Mouse (Mus musculus) lung, postnatal 0 days (tissue): ENCODE measurements at regions not wholly inside any gene's neighbourhood (a gene's known extent, or its start where the extent isn't known, plus 50 kb on each side); places are given as distances from the start of the nearest gene placed in this dataset.
A peak's percentile ranks its signal among the peaks of the same experiment; 100 is the strongest.

Experiments used
- ATAC-seq: fragments of 200-750 bp; cut with Nextera tagmentation; 2 replicates; pipeline ENCODE4 v1.8.0; 2017; ENCODE audit warnings: moderate library complexity
- DNase-seq: peaks from one replicate; pipeline ENCODE4 v3.0.0-alpha.2; 2016; ENCODE audit warnings: low spot score
- H3K27ac ChIP-seq: fragments of 300-500 bp; sonication (generic); 2 replicates; pipeline ENCODE4 v1.5.1; 2014; ENCODE audit warnings: antibody characterized with exemption, mild to moderate bottlenecking, low read length, mixed read lengths
- H3K27me3 ChIP-seq: fragments of 300-500 bp; sonication (generic); replicated peaks from 2 replicates; pipeline ENCODE4 v1.6.1; 2014; ENCODE audit warnings: low read length, mixed read lengths; ENCODE audit not compliant: insufficient read depth
- H3K36me3 ChIP-seq: fragments of 300-500 bp; sonication (generic); 2 replicates; pipeline ENCODE4 v1.6.1; 2014; ENCODE audit warnings: low read length, mixed read lengths; ENCODE audit not compliant: insufficient read depth
- H3K4me1 ChIP-seq: fragments of 300-500 bp; sonication (generic); 2 replicates; pipeline ENCODE4 v1.6.1; 2014; ENCODE audit warnings: antibody characterized with exemption, low read depth, low read length, mixed read lengths; ENCODE audit not compliant: insufficient read depth
- H3K4me2 ChIP-seq: fragments of 300-500 bp; sonication (generic); replicated peaks from 2 replicates; pipeline ENCODE4 v1.6.1; 2014; ENCODE audit warnings: low read depth, mild to moderate bottlenecking, low read length, moderate library complexity, mixed read lengths
- H3K4me3 ChIP-seq: fragments of 300-500 bp; sonication (generic); 2 replicates; pipeline ENCODE4 v1.5.1; 2014; ENCODE audit warnings: low read depth, low read length
- H3K9ac ChIP-seq: fragments of 300-500 bp; sonication (generic); replicated peaks from 2 replicates; pipeline ENCODE4 v1.6.1; 2014; ENCODE audit warnings: low read depth, mild to moderate bottlenecking
- H3K9me3 ChIP-seq: fragments of 300-500 bp; sonication (generic); 2 replicates; pipeline ENCODE4 v1.6.1; 2016; ENCODE audit warnings: low read length, mixed read lengths
- CTCF ChIP-seq: IDR thresholded peaks from 2 replicates; pipeline ENCODE4 v1.5.1; 2016; ENCODE audit warnings: antibody characterized with exemption, mild to moderate bottlenecking
- EP300 ChIP-seq: IDR thresholded peaks from 2 replicates; pipeline ENCODE4 v1.6.1; 2016; ENCODE audit warnings: antibody characterized with exemption, mild to moderate bottlenecking, control low read depth
- WGBS: fragments of 180-500 bp; shearing (Covaris S2); extraction: QIAGEN DNeasy Blood & Tissue Kit; methylation state at CpG from one replicate; pipeline ENCODE4 v1.1.7; 2014; 5-methylcytosine and 5-hydroxymethylcytosine counted together

DNA sequence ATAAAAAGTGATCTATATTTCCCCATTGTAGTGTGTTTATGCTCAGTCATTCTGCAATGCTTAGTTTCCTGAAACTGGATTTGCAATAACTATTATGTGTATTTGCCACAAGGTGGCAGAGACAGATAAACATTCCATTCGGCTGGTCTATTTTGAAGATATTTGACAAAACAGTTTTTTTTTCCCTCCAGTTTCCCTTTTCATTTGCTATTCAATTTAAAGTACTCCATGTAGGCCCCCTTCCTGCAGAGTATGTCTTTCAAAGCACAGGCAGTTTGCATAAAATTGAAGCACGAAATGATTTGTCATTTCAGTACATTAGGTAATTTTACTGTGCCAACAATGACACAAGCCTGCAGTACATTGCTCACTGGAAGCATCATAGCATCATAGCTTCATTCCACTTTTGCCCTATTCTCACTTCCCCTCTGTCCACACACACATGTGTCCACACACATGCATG lies 184.3 kb upstream of the Palmd start:
- Histone ChIP-seq H3K9ac (no peak overlapping the region), H3K9me3 (no peaks in the 10 kb centered on the region), H3K4me2 (no peak overlapping the region), H3K27ac (no peak overlapping the region), H3K4me3 (no peak overlapping the region), H3K4me1 (no peaks in the 10 kb centered on the region), H3K27me3 (no peaks in the 10 kb centered on the region), H3K36me3 (no peaks in the 10 kb centered on the region)
- TF ChIP-seq EP300 (no peak), CTCF (peak; percentile 39)
- ATAC-seq (no peak), DNase-seq (peak; percentile 11)
- WGBS: 60% methylated on average over 2 of the region's 2 CpGs

DNA sequence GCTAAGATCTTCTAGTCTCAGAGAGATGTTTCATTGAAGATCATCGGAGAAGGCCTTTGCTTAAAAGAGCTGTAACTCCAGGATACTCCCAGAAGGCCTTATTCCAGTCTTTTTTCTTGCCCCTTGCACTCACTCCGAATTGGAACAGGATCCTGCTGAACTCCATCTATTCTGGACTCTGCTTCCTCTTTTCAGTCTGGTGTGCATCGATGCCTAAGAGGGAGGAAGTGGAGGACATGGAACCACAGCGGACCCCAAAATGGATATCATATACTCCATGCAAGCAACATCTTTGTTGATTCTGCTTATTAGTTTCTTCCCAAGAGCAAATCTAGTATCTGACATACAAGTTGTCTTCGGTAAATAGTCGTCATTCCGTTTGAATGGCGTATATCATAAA lies 183.6 kb upstream of the Palmd start:
- DNase-seq (no peak), ATAC-seq (no peak)
- no peak overlapping the region for H3K9ac ChIP-seq
- H3K4me3 ChIP-seq: no peak overlapping the region
- no peaks in the 10 kb centered on the region for H3K9me3 ChIP-seq
- H3K27me3 ChIP-seq: no peaks in the 10 kb centered on the region
- no peak overlapping the region for H3K4me2 ChIP-seq
- H3K27ac ChIP-seq: no peak overlapping the region
- no peaks in the 10 kb centered on the region for H3K4me1 ChIP-seq
- no peak for TF ChIP-seq CTCF
- TF ChIP-seq EP300: no peak
- H3K36me3 ChIP-seq: no peaks in the 10 kb centered on the region
- 78% methylated on average over 8 of the region's 8 CpGs for WGBS

DNA sequence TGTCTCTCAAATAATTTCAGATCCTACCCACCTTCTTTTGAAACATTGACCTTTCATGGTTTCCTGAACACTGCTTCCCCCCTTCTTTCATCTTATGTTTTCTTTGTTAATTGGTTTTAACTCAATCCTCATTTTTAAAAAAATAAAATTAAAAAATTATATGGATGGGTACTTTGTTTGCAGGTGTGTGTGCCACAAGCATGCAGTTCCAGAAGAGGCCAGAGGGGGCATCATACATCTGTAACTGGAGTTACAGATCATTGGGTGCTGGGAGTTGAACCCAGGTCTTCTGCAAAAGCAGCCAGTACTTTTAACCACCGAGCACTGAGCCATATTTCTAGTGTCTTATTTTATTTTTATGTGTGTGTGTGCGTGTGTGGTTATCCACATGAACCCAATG lies 178.6 kb upstream of the Palmd start:
- Histone ChIP-seq H3K27me3 (no peaks in the 10 kb centered on the region), H3K9ac (no peak overlapping the region), H3K4me3 (no peak overlapping the region), H3K36me3 (no peaks in the 10 kb centered on the region), H3K4me1 (no peaks in the 10 kb centered on the region), H3K9me3 (no peaks in the 10 kb centered on the region), H3K4me2 (no peak overlapping the region), H3K27ac (no peak overlapping the region)
- ATAC-seq (no peak), DNase-seq (no peak)
- TF ChIP-seq CTCF (no peak), EP300 (no peak)
- 92% methylated on average over 2 of the region's 2 CpGs for whole genome bisulfite sequencing

DNA sequence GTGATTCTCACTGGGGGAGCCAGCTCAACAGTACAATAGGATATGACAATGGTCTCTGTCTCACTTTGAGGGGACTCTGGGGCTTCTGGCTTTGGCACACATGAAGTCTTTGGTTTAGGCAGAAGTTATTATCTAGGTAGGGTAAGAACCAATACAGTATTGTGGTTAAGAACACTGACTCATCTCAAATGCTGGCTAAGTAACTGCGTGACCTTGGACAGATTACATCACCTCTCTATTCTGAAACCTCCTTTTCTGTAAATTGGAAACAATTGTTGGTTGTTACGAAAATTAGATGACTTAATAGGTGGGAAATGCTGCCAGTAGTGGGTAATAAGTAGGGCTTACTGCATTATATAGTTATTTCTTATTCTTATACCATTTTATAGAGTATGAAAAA lies 171.0 kb upstream of the Palmd start:
- WGBS: 74% methylated on average over 2 of the region's 2 CpGs
- no peaks in the 10 kb centered on the region for H3K36me3 ChIP-seq
- no peak overlapping the region for H3K27ac ChIP-seq

DNA sequence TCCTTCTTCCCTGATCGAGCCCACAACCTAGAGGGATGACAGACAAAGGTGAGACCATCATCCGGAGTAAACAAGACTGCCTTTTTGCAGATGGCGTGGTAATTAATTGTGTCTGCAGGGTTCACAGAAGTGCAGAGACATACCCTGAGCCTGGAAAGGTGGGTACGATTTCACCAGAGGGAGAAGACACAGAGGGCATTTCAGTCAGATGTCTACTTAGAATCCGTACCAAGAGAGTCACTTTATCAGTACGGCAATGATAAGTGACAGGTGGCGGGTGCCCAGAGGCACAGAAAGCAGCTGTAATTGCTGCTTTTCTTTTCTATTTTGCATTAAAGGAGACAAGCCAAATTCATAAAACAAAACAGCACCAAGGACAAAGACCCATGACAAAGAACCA lies 169.9 kb upstream of the Palmd start:
- ATAC-seq: no peak
- TF ChIP-seq CTCF (no peak), EP300 (no peak)
- Histone ChIP-seq H3K4me2 (no peak overlapping the region), H3K27me3 (no peaks in the 10 kb centered on the region), H3K36me3 (no peaks in the 10 kb centered on the region), H3K27ac (no peak overlapping the region), H3K4me1 (no peaks in the 10 kb centered on the region), H3K9me3 (no peaks in the 10 kb centered on the region), H3K9ac (no peak overlapping the region), H3K4me3 (no peak overlapping the region)
- no peak for DNase-seq
- WGBS: 71% methylated on average over 7 of the region's 7 CpGs

More for the DNA sequence above, 171.0 kb upstream of the Palmd start:
- H3K27me3 ChIP-seq: no peaks in the 10 kb centered on the region
- H3K4me2 ChIP-seq: no peak overlapping the region
- H3K4me1 ChIP-seq: no peaks in the 10 kb centered on the region
- ATAC-seq (no peak), DNase-seq (no peak)
- no peak overlapping the region for H3K9ac ChIP-seq
- H3K4me3 ChIP-seq: no peak overlapping the region
- TF ChIP-seq EP300: no peak
- no peak for TF ChIP-seq CTCF
- H3K9me3 ChIP-seq: no peaks in the 10 kb centered on the region

DNA sequence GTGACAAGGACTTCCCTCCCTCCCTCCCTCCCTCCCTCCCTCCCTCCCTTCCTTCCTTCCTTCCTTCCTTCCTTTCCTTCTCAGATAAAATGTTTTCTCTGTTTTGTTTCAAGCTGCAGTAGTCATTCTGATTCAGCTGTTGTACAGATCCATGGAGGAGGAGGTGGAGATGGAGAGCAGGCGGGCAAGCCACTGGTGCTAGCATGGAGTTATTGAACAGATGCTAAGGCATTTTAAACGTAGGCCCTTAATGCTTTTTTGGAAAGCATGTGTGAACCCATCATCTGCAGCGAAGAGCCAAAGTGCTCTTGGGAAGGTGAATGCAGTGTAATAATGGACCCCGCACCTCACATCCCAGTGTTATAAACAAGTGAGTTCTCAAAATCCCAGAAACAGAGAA lies 164.1 kb upstream of the Palmd start:
- Histone ChIP-seq H3K4me2 (no peak overlapping the region), H3K27me3 (no peaks in the 10 kb centered on the region), H3K4me1 (no peaks in the 10 kb centered on the region), H3K27ac (no peak overlapping the region), H3K4me3 (no peak overlapping the region), H3K9me3 (no peaks in the 10 kb centered on the region), H3K9ac (no peak overlapping the region), H3K36me3 (no peaks in the 10 kb centered on the region)
- ATAC-seq (no peak), DNase-seq (no peak)
- TF ChIP-seq CTCF: no peak
- 84% methylated on average over 4 of the region's 4 CpGs for WGBS

DNA sequence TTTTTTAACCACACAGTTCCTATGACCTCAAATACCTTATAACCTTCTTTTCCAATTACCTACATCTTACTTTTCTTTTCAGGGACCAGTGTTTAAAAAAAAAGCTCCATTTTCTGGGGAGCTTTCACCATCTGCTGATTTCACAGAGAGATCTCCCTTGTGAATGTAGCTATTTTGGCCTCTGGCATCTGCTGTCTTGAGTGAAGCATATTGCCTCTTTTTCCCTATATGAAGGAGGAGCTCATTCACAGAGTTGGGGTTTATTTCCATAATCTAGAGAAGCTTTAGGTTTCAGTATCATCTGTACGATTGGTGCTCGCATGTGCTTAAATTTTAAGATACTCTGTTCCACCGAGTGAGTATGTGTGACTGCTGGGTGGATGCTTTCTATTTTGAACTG lies 153.4 kb upstream of the Palmd start:
- WGBS: 90% methylated on average over 3 of the region's 3 CpGs
- Histone ChIP-seq H3K27me3 (no peaks in the 10 kb centered on the region), H3K9ac (no peak overlapping the region), H3K4me3 (no peak overlapping the region), H3K4me2 (no peak overlapping the region), H3K4me1 (no peaks in the 10 kb centered on the region), H3K9me3 (no peaks in the 10 kb centered on the region), H3K27ac (no peak overlapping the region), H3K36me3 (no peaks in the 10 kb centered on the region)
- TF ChIP-seq CTCF: no peak
- no peak for TF ChIP-seq EP300
- ATAC-seq (no peak), DNase-seq (no peak)
